ENCODE assay signal across 15 mouse cellular contexts in genomic region chr7:25365937-25366625, GRCm38 (mm10). TPM values are rescaled to one million over a fixed set of nuclear protein-coding genes. Genes with fewer than 3 reads are reported as not detected.
DNase-seq lines count a peak whose midpoint lies in the region; ATAC-seq and TF ChIP-seq lines count a peak whose summit lies in the region.
"Had no signal": no experiment of that assay in that cellular context is flagged by ENCODE, and none has a peak within 500 bp of the region (broad histone marks: within the 10 kb centered on the region; RNA-seq: fewer than 3 reads in every experiment).

No protein-coding gene starts in this region.

- peaks cover 26% of the 10 kb centered on the region for H3K4me1 ChIP-seq in embryonic facial prominence, embryonic 15.5 days
- peaks cover 16% of the 10 kb centered on the region; the same call in 1 of the 2 replicates for H3K4me1 ChIP-seq in hindbrain, postnatal 0 days (ENCODE audit: insufficient read depth, low read length)

- H3K9me3 ChIP-seq in embryonic facial prominence, embryonic 15.5 days (replicated peaks) = no peaks in the 10 kb centered on the region
- no peaks in the 10 kb centered on the region for H3K9me3 ChIP-seq in hindbrain, postnatal 0 days (ENCODE audit: low read length)

- TF ChIP-seq CTCF in hindbrain, postnatal 0 days (IDR thresholded peaks at IDR 0.05; ENCODE audit: low read depth) = no peak

- H3K4me3 ChIP-seq in embryonic facial prominence, embryonic 15.5 days (replicated peaks) = no peak overlapping the region
- H3K4me3 ChIP-seq in hindbrain, postnatal 0 days (ENCODE audit: low read length) = no peak overlapping the region

- peak; percentile 37 for DNase-seq in lung, postnatal 10 days
- DNase-seq in lung, adult 18-20 months = no peak
- peak; percentile 63 for DNase-seq in hindbrain, postnatal 0 days (ENCODE audit: low spot score)
- DNase-seq in retina, embryonic 14.5 days (ENCODE audit: low spot score) = peak; percentile 73
- no peak for DNase-seq in thymus, adult 18-20 months
- no peak for DNase-seq in B cell, adult 2 months
- DNase-seq in gastrocnemius, adult 8-10 months (ENCODE audit: low spot score in 2 of 2) = no peak
- DNase-seq: cerebellum, adult 9-11 months; heart, postnatal 4 days; thymus, postnatal 4 days had no signal

- no peak for ATAC-seq in embryonic facial prominence, embryonic 15.5 days (ENCODE audit: insufficient number of reproducible peaks, low FRiP score, low TSS enrichment, low read depth)
- ATAC-seq in hindbrain, postnatal 0 days = peak; percentile 61

- H3K27ac ChIP-seq in embryonic facial prominence, embryonic 15.5 days (replicated peaks) = peak overlapping the region; percentile 11; the same call in 1 of the 2 replicates
- peak overlapping the region; percentile 60 for H3K27ac ChIP-seq in hindbrain, postnatal 0 days

- H3K4me2 ChIP-seq in embryonic facial prominence, embryonic 15.5 days (replicated peaks) = no peak overlapping the region
- H3K4me2 ChIP-seq in hindbrain, postnatal 0 days (ENCODE audit: low read depth, low read length) = 0 out of 2 replicates have a peak overlapping the region, but pooled peaks have one; percentile 1

- H3K36me3 ChIP-seq in embryonic facial prominence, embryonic 15.5 days = peaks cover 32% of the 10 kb centered on the region
- peaks cover 22% of the 10 kb centered on the region for H3K36me3 ChIP-seq in hindbrain, postnatal 0 days (ENCODE audit: insufficient read depth, low read length)

- no peak overlapping the region for H3K9ac ChIP-seq in embryonic facial prominence, embryonic 15.5 days
- peak overlapping the region; percentile 28; the same call in 1 of the 2 replicates for H3K9ac ChIP-seq in hindbrain, postnatal 0 days (replicated peaks; ENCODE audit: low read length)

- H3K27me3 ChIP-seq in embryonic facial prominence, embryonic 15.5 days = peaks cover 42% of the 10 kb centered on the region
- 0 out of 2 replicates have a peak, but pooled peaks cover 3% of the 10 kb centered on the region for H3K27me3 ChIP-seq in hindbrain, postnatal 0 days (ENCODE audit: insufficient read depth, low read length)

- WGBS in embryonic facial prominence, embryonic 15.5 days = 27% methylated on average over 13 of the region's 13 CpGs
- WGBS in hindbrain, postnatal 0 days = 21% methylated on average over 13 of the region's 13 CpGs

RNA-seq across cellular contexts. Expression of gene Cnfn, which starts 3.4 kb away (rescaled TPM):
- polyA plus RNA-seq in embryonic facial prominence, embryonic 15.5 days (2015; fragmentation: Nextera tagmentation; extraction: Ambion mirVana) = 382 and 413 TPM in 2 replicates
- total RNA-seq in hindbrain, postnatal 0 days (2014; rRNA removed) = not detected in 2 replicates
- 0.30 and 0.89 TPM in 2 replicates for polyA plus RNA-seq in hindbrain, postnatal 0 days (2015; fragmentation: Nextera tagmentation; extraction: Ambion mirVana)
- not detected for total RNA-seq in gastrocnemius, adult 8-10 months (2022)
- total RNA-seq: CH12.LX; heart, postnatal 4 days; liver, adult 2 months had no signal
- polyA plus RNA-seq: large intestine, adult 2 months; liver, adult 2 months had no signal

RNA-seq across cellular contexts. Expression of gene Lipe, which starts 32.4 kb away (rescaled TPM):
- polyA plus RNA-seq in embryonic facial prominence, embryonic 15.5 days (2015; fragmentation: Nextera tagmentation; extraction: Ambion mirVana) = 8.3 and 10.2 TPM in 2 replicates
- total RNA-seq in hindbrain, postnatal 0 days (2014; rRNA removed) = 9.6 and 18.7 TPM in 2 replicates
- 7.8 and 9.1 TPM in 2 replicates for polyA plus RNA-seq in hindbrain, postnatal 0 days (2015; fragmentation: Nextera tagmentation; extraction: Ambion mirVana)
- 10 to 100 TPM; 10.6 to 28.0 (median 19.9) TPM for total RNA-seq in gastrocnemius, adult 8-10 months (2022)

RNA-seq across cellular contexts. Expression of gene Cxcl17, which starts 46.6 kb away (rescaled TPM):
- 1.9 and 4.3 TPM in 2 replicates for polyA plus RNA-seq in embryonic facial prominence, embryonic 15.5 days (2015; fragmentation: Nextera tagmentation; extraction: Ambion mirVana)
- total RNA-seq in hindbrain, postnatal 0 days (2014; rRNA removed) = not detected in 2 replicates
- 0.66 and 0.82 TPM in 2 replicates for polyA plus RNA-seq in hindbrain, postnatal 0 days (2015; fragmentation: Nextera tagmentation; extraction: Ambion mirVana)
- total RNA-seq in gastrocnemius, adult 8-10 months (2022) = not detected
- total RNA-seq: CH12.LX; heart, postnatal 4 days; liver, adult 2 months had no signal
- polyA plus RNA-seq: liver, adult 2 months; small intestine, adult 2 months had no signal

RNA-seq across cellular contexts. Expression of gene Megf8, which starts 49.1 kb away (rescaled TPM):
- 16.4 and 17.3 TPM in 2 replicates for polyA plus RNA-seq in embryonic facial prominence, embryonic 15.5 days (2015; fragmentation: Nextera tagmentation; extraction: Ambion mirVana)
- 104 and 105 TPM in 2 replicates for total RNA-seq in hindbrain, postnatal 0 days (2014; rRNA removed)
- 14.8 and 15.4 TPM in 2 replicates for polyA plus RNA-seq in hindbrain, postnatal 0 days (2015; fragmentation: Nextera tagmentation; extraction: Ambion mirVana)
- total RNA-seq in gastrocnemius, adult 8-10 months (2022) = 10 to 100 TPM; 22.6 to 26.8 (median 25.0) TPM

Comparison
In these comparisons a context has a peak if more than half of its experiments do, and no peak if none do; other contexts are left out.
1. DNase-seq: peak in lung, postnatal 10 days (single experiment), hindbrain, postnatal 0 days (single experiment) and retina, embryonic 14.5 days (single experiment); none in lung, adult 18-20 months (0 of 2), thymus, adult 18-20 months (0 of 2), B cell, adult 2 months (0 of 2) and gastrocnemius, adult 8-10 months (0 of 2).